Mouse (Mus musculus): ENCODE measurements around the gene Icam4.
A peak's percentile ranks its signal among the peaks of the same experiment; 100 is the strongest.

GRCm38 (mm10) chr9:21030781-21031250 lies 1.6 kb downstream of the Icam4 start:
- TF ChIP-seq CTCF (IDR thresholded peaks at IDR 0.05 in 2 of 3, conservative IDR thresholded peaks at IDR 0.05 in 1 of 3; ENCODE audit: control insufficient read depth in 1 of 3, insufficient read depth in 1 of 3, low read depth in 2 of 3, low read length in 3 of 3, poor library complexity in 1 of 3, severe bottlenecking in 1 of 3) (peak in 1 of 3 experiments; percentile 87; a peak in 2 of 6 replicates), KAT2A (conservative IDR thresholded peaks at IDR 0.05; ENCODE audit: low read depth, low read length) (no peak), ZMIZ1 (IDR thresholded peaks at IDR 0.05; ENCODE audit: low read depth, low read length) (no peak), ZNF384 (IDR thresholded peaks at IDR 0.05; ENCODE audit: low read depth, low read length) (no peak), NRF1 (IDR thresholded peaks at IDR 0.05; ENCODE audit: insufficient read depth, low read depth, low read length, poor library complexity, severe bottlenecking) (no peak), JUND (IDR thresholded peaks at IDR 0.05; ENCODE audit: low read depth, low read length) (no peak), ZC3H11A (IDR thresholded peaks at IDR 0.05; ENCODE audit: low read depth, low read length) (no peak), POLR2A (IDR thresholded peaks at IDR 0.05; ENCODE audit: control insufficient read depth in 1 of 2, insufficient read depth in 1 of 2, low read depth in 1 of 2, low read length in 2 of 2, poor library complexity in 1 of 2) (no peak)
